Comparison of ENCODE assay signal across 26 mouse cellular contexts in genomic region chr13:92576072-92576471, GRCm38 (mm10). TPM values are rescaled to one million over a fixed set of nuclear protein-coding genes. Genes with fewer than 3 reads are reported as not detected.
DNase-seq lines count a peak whose midpoint lies in the region; ATAC-seq and TF ChIP-seq lines count a peak whose summit lies in the region.
"Had no signal": no experiment of that assay in that cellular context is flagged by ENCODE, and none has a peak within 500 bp of the region (broad histone marks: within the 10 kb centered on the region; RNA-seq: fewer than 3 reads in every experiment).

Gene Spz1 (minus strand): TSS chr13:92576172.

- no peak for TF ChIP-seq POLR2A in CH12.LX (IDR thresholded peaks at IDR 0.05; ENCODE audit: low read depth, low read length)

- peak; percentile 3 for DNase-seq in CH12.LX (ENCODE audit: extremely low read depth)
- peak; percentile 18 for DNase-seq in R1 (ENCODE audit: low read depth, low spot score)
- no peak for DNase-seq in lung, postnatal 4 days
- no peak for DNase-seq in adrenal gland, postnatal 25 days
- no peak for DNase-seq in heart, embryonic 10.5 days (ENCODE audit: low spot score)
- no peak for DNase-seq in midbrain, embryonic 10.5 days (ENCODE audit: low spot score)
- DNase-seq: adrenal gland, adult 2 months; adrenal gland, postnatal 10 days; adrenal gland, postnatal 36 days; cerebellum, adult 11-12 months; cerebellum, adult 2 months; cerebellum, adult 9-10 months; cerebellum, postnatal 10 days; cerebellum, postnatal 25 days; embryo, embryonic 11 days; forebrain, postnatal 0 days had no signal

- H3K79me2 ChIP-seq in CH12.LX (replicated peaks; ENCODE audit: control insufficient read depth, extremely low read depth, insufficient read depth, poor library complexity, severe bottlenecking): no peaks in the 10 kb centered on the region

- peak; percentile 12 for ATAC-seq in common myeloid progenitor, adult 5-6 weeks (replicated peaks; ENCODE audit: low read depth, poor library complexity, severe bottlenecking)
- ATAC-seq in megakaryocyte, adult 5-6 weeks (ENCODE audit: poor library complexity, severe bottlenecking): 0 out of 2 replicates have a peak, but pooled peaks have one; percentile 4
- ATAC-seq: activated CD4-positive, CD25-positive, alpha-beta regulatory T cell, adult 4 months; forebrain, embryonic 13.5 days; forebrain, embryonic 15.5 days; Patski had no signal

- in situ Hi-C loops in CH12.LX (cut with MboI; ENCODE audit: low pct_ligation_motif_present, low pct_unique_long_range_greater_than_20kb, low sequenced_read_pairs): loop anchor here (5.0 kb wide), 1 partner anchor 166 kb away; no protein-coding TSS in a partner anchor

- H3K4me1 ChIP-seq in CH12.LX (ENCODE audit: control insufficient read depth in 1 of 2, insufficient read depth in 2 of 2): peaks cover 7 to 17% of the 10 kb centered on the region in 2 experiments; a peak in 3 of 4 replicates
- H3K4me1 ChIP-seq in heart, embryonic 10.5 days: peaks cover 8% of the 10 kb centered on the region
- peaks cover 23% of the 10 kb centered on the region for H3K4me1 ChIP-seq in midbrain, embryonic 10.5 days
- H3K4me1 ChIP-seq: embryonic facial prominence, embryonic 12.5 days; forebrain, embryonic 15.5 days had no signal

- no peaks in the 10 kb centered on the region for H3K36me3 ChIP-seq in CH12.LX (replicated peaks in 1 of 2; ENCODE audit: control insufficient read depth in 1 of 2, insufficient read depth in 1 of 2, low read length in 1 of 2)
- H3K36me3 ChIP-seq in heart, embryonic 10.5 days: no peaks in the 10 kb centered on the region
- no peaks in the 10 kb centered on the region for H3K36me3 ChIP-seq in midbrain, embryonic 10.5 days
- H3K36me3 ChIP-seq: embryonic facial prominence, embryonic 12.5 days; forebrain, embryonic 15.5 days; G1E had no signal

- peak within 1 kb of the TSS; percentile 16; the same call in 1 of the 2 replicates for H3K4me2 ChIP-seq in CH12.LX (ENCODE audit: insufficient read depth, low read depth, poor library complexity, severe bottlenecking)
- H3K4me2 ChIP-seq: embryonic facial prominence, embryonic 12.5 days; forebrain, embryonic 13.5 days; forebrain, embryonic 15.5 days had no signal

- no peak for TF ChIP-seq EP300 in CH12.LX (IDR thresholded peaks at IDR 0.05; ENCODE audit: low read length)

- no peak for TF ChIP-seq RAD21 in CH12.LX (IDR thresholded peaks at IDR 0.05; ENCODE audit: low read depth, low read length)

- no peak within 1 kb of the TSS for H3K4me3 ChIP-seq in CH12.LX (replicated peaks in 1 of 3; ENCODE audit: low read depth in 2 of 3, low read length in 2 of 3, poor library complexity in 1 of 3)
- H3K4me3 ChIP-seq in heart, embryonic 10.5 days: no peak within 1 kb of the TSS
- H3K4me3 ChIP-seq in midbrain, embryonic 10.5 days: no peak within 1 kb of the TSS
- H3K4me3 ChIP-seq: embryonic facial prominence, embryonic 12.5 days; forebrain, embryonic 13.5 days; forebrain, embryonic 15.5 days had no signal

- no peak for TF ChIP-seq CTCF in CH12.LX (conservative IDR thresholded peaks at IDR 0.05 in 1 of 2, IDR thresholded peaks at IDR 0.05 in 1 of 2; ENCODE audit: low read depth in 2 of 2, low read length in 2 of 2)

- H3K9ac ChIP-seq in CH12.LX (ENCODE audit: insufficient read depth, low read depth): no peak within 1 kb of the TSS
- H3K9ac ChIP-seq: embryonic facial prominence, embryonic 12.5 days; forebrain, embryonic 13.5 days; forebrain, embryonic 15.5 days; forebrain, postnatal 0 days had no signal

- H3K9me3 ChIP-seq in CH12.LX (replicated peaks; ENCODE audit: low read length): no peaks in the 10 kb centered on the region
- no peaks in the 10 kb centered on the region for H3K9me3 ChIP-seq in heart, embryonic 10.5 days
- H3K9me3 ChIP-seq in midbrain, embryonic 10.5 days (replicated peaks): no peaks in the 10 kb centered on the region
- H3K9me3 ChIP-seq: embryonic facial prominence, embryonic 12.5 days; forebrain, embryonic 13.5 days; forebrain, embryonic 15.5 days; G1E had no signal

- dilution Hi-C loops in CH12.LX (cut with MboI; ENCODE audit: extremely low pct_ligation_motif_present, extremely low pct_unique_long_range_greater_than_20kb, low sequenced_read_pairs): no loop called here

- H3K27me3 ChIP-seq in CH12.LX (replicated peaks): no peaks in the 10 kb centered on the region
- H3K27me3 ChIP-seq in heart, embryonic 10.5 days (ENCODE audit: insufficient read depth, poor library complexity, severe bottlenecking): no peaks in the 10 kb centered on the region
- no peaks in the 10 kb centered on the region for H3K27me3 ChIP-seq in midbrain, embryonic 10.5 days (ENCODE audit: low read depth, poor library complexity, severe bottlenecking)
- H3K27me3 ChIP-seq: embryonic facial prominence, embryonic 12.5 days; forebrain, embryonic 13.5 days; forebrain, embryonic 15.5 days had no signal

- H3K27ac ChIP-seq in CH12.LX (ENCODE audit: insufficient read depth, low read depth): no peak within 1 kb of the TSS
- no peak within 1 kb of the TSS for H3K27ac ChIP-seq in heart, embryonic 10.5 days
- no peak within 1 kb of the TSS; the same call in 1 of the 2 replicates for H3K27ac ChIP-seq in midbrain, embryonic 10.5 days (replicated peaks)
- H3K27ac ChIP-seq: embryonic facial prominence, embryonic 12.5 days; forebrain, embryonic 13.5 days; forebrain, embryonic 15.5 days had no signal

TF ChIP-seq in CH12.LX, 34 proteins besides CTCF, POLR2A, EP300 and RAD21:
- no peak for TF ChIP-seq NELFE (IDR thresholded peaks at IDR 0.05; ENCODE audit: low read depth, low read length)
- no peak for TF ChIP-seq MAFK (IDR thresholded peaks at IDR 0.05; ENCODE audit: insufficient replicate concordance, low read length)

RNA-seq across cellular contexts. Expression of gene Spz1, which starts in this region (rescaled TPM):
- total RNA-seq in CH12.LX (2012; rRNA removed): not detected in 2 replicates
- total RNA-seq in CH12.LX (2014; rRNA removed): not detected in 2 replicates
- not detected in 2 replicates for polyA plus RNA-seq in CH12.LX (2012; ENCODE audit: insufficient read length, low read depth)
- total RNA-seq in common myeloid progenitor, adult 5-6 weeks (2017): not detected in 2 replicates
- not detected in 2 replicates for total RNA-seq in megakaryocyte, adult 5-6 weeks (2015)
- 0.18 TPM in 1 of 2 replicates, not detected in the other for total RNA-seq in megakaryocyte, adult 5-6 weeks (2017)
- total RNA-seq in adrenal gland, postnatal 25 days (2021): not detected in 2 replicates
- polyA plus RNA-seq in heart, embryonic 10.5 days (2016; fragmentation: Nextera tagmentation; extraction: Ambion mirVana): not detected in 2 replicates
- polyA plus RNA-seq in midbrain, embryonic 10.5 days (2016; fragmentation: Nextera tagmentation; extraction: Ambion mirVana): not detected in 2 replicates
- total RNA-seq: adrenal gland, adult 2 months; adrenal gland, postnatal 10 days; adrenal gland, postnatal 36 days; forebrain, postnatal 0 days had no signal
- polyA plus RNA-seq: activated CD4-positive, CD25-positive, alpha-beta regulatory T cell, adult 4 months; adrenal gland, adult 2 months; cerebellum, adult 2 months; embryonic facial prominence, embryonic 12.5 days; embryonic facial prominence, embryonic 14.5 days; forebrain, embryonic 11.5 days; forebrain, embryonic 13.5 days; forebrain, embryonic 15.5 days; forebrain, postnatal 0 days; G1E; Patski had no signal

Comparison
In these comparisons a context has a peak if more than half of its experiments do, and no peak if none do; other contexts are left out.
1. Peak in DNase-seq and H3K4me2 ChIP-seq in CH12.LX; RNA of the gene not detected or under 1 TPM.
2. Peak in ATAC-seq in common myeloid progenitor, adult 5-6 weeks; RNA of the gene not detected or under 1 TPM.
3. Peak in ATAC-seq in megakaryocyte, adult 5-6 weeks; RNA of the gene not detected or under 1 TPM.